Mouse (Mus musculus): ENCODE measurements at regions not wholly inside any gene's neighbourhood (a gene's known extent, or its start where the extent isn't known, plus 50 kb on each side); places are given as distances from the start of the nearest gene placed in this dataset.

DNA sequence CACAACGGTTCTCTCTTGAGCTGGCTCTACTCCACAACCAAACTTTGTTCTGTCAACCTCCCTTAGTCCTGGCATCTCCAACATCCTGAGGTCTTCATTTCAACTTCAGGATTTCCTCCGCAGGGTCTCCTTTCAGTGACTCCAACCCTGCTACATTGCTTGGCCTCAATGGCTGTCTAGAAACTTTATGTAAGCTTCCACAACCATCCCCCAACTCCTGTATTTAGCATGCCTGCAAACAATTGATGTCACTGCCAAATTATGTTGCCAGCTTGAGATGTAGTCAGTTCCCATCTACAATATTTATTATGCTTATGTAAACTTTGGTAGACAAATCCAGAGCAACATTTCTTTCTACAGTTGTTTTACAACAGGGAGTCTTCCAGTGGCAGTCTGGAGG is 336.4 kb upstream of the Meis1 start:
- DNase-seq = no peak

GRCm38 (mm10) chr11:19356151-19356550 is 337.4 kb upstream of the Meis1 start:
- DNase-seq = no peak

GRCm38 (mm10) chr11:19369152-19369551 is 350.4 kb upstream of the Meis1 start:
- DNase-seq = no peak

- DNase-seq = no peak
These were observed 354.7 kb upstream of the Meis1 start for GRCm38 (mm10) chr11:19373476-19373875.

DNA sequence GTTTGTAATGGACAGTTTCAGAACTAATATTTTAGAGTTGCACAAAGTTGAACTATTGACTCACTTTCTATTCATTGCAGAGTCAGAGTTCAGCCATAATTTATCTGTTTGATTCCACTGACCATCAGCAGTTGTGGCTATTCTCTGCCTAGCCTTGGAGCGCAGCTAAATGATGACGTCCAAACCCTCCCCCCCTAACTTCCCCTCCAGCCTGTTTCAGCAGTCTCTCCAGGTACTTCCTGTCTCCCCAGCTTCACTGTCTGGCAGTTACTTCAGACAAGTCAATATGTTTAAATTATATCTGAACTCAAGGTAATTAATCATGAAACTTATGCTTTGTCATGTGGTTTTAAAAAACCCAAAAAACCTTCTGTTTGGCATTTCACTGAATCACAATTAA is 362.1 kb upstream of the Meis1 start:
- DNase-seq = no peak

DNA sequence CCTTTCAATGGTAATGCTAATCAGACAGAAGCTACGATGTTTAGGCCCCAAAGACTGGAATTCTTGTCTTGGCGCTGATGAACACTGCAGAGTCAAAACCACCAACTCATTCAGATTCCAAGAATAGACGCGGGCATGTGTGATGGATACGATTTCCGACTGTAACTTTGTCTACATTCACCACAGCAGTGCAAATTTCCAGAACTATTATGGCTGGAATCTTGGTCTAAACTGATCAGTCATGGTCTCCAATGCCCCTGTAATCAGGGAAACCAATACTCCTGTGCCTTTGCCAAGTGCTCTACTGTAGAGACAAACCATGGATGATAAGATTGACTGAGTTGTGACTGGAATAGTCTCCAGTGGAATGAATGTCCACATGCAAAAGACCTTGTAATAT is 370.4 kb upstream of the Meis1 start:
- DNase-seq = no peak

GRCm38 (mm10) chr11:19392190-19392589 is 373.4 kb upstream of the Meis1 start:
- no peak for DNase-seq

- no peak for DNase-seq
These were observed 375.6 kb upstream of the Meis1 start for GRCm38 (mm10) chr11:19394372-19394771.

DNA sequence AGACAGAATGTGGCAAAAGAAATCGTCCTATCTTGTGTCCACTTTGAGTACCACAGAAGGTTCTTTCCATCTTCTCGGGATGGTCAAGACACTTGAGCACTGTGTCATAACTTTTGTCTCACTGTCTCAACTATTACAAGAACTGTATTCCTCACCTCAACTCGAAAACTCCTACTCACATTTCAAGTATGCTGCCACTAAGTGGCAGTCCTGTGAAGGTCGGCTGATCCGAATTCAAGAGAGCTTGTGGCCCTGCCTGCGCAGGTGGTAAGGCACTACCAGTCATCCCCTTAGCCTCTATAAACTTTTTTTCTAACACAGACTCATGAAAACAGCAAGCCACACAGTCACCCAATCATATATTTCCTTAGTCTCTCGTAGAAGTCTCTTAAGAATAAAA is 381.6 kb upstream of the Meis1 start:
- DNase-seq = no peak

DNA sequence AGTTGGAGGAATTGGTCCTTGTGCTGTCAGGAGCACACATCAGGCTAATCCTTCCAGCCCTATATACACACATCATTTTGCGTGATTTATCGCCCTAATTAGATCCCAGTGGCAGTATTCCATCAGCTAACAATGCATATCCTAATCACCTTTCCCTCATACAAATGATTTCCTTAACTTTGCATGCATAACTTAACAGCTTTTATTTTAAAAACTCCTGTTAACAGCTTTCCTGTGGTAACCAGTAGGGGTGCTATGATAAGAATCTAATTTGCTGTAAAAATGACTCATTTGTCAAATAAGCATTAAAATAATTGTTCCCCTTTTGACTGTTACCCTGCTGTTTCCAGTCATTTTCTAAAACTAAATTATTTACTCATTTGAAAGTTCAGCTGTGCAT is 401.4 kb upstream of the Meis1 start:
- DNase-seq = no peak

DNA sequence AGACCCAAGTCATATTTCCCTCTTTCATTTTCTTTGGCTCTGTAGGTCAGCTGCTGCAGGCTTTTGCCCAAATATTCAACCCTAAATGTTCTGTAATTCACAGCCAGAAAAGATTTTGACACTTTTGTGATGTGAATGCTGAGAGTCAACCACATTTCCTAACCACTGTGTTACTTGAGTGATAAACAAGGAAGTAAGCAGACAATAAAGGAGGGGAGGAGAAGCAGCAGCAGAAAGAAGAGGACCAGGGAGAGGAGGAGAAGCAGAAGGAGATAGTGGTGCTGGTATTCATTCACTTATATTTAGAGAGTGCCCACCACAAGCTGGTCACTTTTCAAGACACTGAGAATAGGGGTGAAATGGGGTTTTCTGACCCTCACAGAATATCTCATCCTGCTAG is 404.5 kb upstream of the Meis1 start:
- DNase-seq = no peak

DNA sequence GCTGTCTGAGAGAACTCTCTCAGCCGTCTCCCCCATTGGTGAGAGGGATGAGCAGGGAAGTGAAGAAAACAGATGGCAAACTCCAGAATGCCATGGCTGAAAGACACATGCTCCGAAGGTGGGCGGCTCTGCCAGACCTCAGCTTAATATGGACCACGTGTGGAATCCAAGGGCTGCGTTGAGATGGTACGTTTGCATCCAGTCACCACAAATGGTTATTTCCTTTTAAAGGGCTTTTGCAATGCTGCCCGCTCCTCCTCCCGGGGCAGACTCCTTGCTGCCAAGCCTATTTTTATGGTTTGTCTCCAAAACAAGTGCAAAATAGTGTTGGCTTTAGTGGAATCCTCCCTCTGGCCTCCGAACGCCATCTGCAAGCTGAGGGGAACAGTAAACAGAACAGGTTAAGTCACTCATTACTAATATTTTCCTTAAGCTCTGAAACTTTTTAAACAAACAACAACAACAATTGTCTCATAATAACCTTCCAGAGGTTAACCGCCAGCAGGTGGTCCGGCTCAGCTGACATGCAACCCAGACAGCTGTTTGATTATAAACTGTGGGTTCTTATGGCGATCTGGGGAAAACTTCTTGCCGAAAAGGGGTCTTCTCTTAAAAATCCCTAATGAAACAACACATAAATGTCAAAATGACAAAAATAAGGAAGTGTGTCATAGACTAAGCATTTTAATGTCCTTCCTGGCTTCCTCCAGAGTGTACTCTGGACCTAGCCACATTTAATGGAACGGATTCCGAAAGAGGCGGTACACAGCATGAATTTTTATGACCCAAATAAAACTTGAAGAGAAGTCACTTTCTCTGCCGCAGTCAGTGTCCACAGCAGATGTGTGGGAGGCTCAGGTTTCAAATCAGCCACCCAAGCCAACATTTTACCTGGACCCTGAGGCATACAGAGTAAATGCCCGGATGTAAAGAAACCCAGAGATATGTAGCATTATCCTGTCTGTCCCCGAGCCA is 405.3 kb upstream of the Meis1 start:
- peak; percentile 1 for DNase-seq

DNA sequence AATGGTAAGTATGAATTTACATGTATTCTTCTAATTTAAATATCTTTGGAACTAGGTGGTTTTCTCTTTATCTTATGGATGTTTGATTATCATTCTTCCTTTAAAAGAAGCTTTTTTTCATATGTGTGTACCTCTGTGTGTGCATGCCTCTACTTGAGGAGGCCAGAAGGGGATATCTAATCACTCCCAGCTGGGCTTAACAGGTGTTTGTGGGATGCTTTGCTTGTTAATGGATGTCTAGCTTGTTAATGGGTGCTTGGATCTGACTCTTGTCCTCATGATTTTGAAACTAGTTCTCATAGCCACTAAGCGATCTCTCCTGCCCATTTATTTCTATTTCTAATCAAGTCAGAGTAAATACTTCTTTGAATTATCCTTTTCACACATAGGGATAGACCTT is 408.8 kb upstream of the Meis1 start:
- DNase-seq = no peak

- DNase-seq = no peak
These were observed 415.2 kb upstream of the Meis1 start for GRCm38 (mm10) chr11:19433680-19434619.

GRCm38 (mm10) chr11:19438385-19438784 is 419.6 kb upstream of the Meis1 start:
- DNase-seq = peak; percentile 13

GRCm38 (mm10) chr11:19441936-19442335 is 423.2 kb upstream of the Meis1 start:
- no peak for DNase-seq

DNA sequence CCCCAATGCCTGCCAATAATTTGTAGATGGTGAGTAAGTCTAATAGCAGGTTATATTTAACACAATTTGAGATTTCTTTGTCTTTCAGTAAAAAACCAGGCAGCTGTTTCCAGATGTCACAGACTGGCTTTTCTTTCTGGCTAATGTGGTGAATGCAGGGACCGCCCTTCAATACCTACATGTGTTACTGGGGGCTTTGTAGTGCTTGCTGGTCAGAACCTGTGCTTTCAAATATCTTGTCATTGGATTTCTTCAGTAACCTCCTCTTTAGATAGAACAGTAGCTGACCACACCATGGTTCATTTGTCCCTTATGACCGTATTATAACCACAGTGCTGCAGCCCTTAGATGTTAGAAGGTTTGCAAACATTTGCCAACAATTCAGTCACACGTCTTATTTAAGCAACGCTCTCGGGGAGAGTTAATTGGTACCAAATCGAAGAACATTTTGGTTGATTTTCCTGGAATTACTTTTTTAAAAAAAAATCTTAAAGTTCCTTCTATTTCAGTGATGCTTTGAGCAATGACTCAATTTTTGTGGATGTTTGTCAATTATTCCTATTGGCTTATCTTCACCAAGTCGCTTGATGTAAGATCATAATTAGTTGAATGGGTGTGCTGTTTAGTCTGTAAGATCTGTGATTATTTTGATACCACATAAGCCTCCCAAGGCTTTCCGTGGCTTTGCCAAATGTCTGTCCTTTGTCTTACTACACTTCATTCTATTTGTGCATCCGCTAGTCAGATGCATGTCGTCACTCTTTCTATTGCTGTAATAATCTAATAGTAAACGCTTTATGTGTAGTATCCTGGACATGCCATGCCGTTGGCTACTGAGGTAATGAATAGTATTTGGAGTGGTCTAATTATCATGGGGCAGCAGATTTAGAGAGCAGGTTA is 436.9 kb upstream of the Meis1 start:
- DNase-seq = no peak

DNA sequence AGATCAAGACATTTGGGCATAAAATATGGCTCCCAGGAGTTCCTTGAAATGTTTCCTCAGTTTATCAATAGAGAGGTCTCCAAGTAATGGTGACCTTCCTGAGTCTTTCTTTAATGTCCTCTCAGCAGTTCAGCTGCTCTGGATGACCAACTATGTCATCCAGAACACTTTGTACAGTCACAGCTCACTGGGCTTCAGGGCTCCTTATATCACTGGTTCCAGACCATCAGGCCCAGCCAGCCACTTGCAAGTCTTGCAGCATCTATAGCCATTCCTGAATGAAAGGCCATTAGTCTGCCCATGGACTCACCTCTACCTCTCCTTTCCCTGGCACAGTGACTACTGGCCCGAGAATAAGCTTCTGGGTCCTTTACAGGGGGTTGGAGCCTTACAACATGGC is 437.8 kb upstream of the Meis1 start:
- DNase-seq = no peak

- no peak for DNase-seq
These were observed 445.1 kb upstream of the Meis1 start for GRCm38 (mm10) chr11:19463730-19464358.

DNA sequence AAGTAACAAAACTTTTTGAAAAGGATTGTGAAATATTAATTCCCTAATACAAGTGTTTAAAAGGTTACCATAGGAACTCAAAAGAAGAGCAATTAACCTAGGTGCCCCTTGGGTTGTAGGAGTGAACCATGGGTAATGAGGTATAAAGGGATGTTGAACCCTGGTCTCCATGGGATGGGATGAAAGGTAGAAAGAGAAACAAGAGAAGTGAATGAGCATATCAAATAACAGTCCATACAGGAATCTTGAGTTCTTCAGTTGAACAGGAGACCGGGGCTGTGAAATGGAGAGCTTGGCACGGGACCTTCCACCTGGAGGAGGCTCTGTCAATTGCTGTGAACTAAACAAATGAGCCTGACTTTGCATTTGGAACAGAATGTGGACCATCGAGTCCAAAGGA is 449.6 kb upstream of the Meis1 start:
- no peak for DNase-seq

GRCm38 (mm10) chr11:19468803-19469202 is 450.0 kb upstream of the Meis1 start:
- no peak for DNase-seq

All from adrenal gland, adult 8-10 months (tissue).